ENCODE assay signal across 8 mouse cellular contexts in the genomic region with DNA sequence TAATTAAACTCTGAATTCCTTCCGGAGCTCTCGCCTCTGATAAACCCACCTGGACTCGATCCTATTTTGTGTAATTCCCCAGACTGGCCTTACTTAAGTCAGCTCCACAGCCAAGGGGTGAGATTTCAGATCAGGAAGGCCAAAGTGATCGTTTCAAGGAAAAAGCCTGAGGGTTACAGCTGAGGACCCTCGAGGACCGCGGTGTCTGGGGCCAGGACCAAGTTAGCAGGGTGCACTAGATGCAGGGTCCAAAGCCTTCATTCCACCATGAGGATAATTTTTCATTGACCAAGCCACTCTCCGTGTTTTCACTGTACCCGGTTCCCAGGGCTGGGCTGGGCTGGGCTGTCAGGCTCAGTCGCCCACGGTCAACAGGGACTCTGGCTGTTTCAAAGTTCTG. TPM values are rescaled to one million over a fixed set of nuclear protein-coding genes. Genes with fewer than 3 reads are reported as not detected.
A peak's percentile ranks its signal among the peaks of the same experiment; 100 is the strongest.
DNase-seq lines count a peak whose midpoint lies in the region; ATAC-seq and TF ChIP-seq lines count a peak whose summit lies in the region.

No protein-coding gene starts in this region.

- under 1% methylated on average over 11 of the region's 11 CpGs for WGBS in forebrain, embryonic 14.5 days
- WGBS in heart, postnatal 0 days, result under 1% methylated on average over 11 of the region's 11 CpGs
- 2% methylated on average over 11 of the region's 11 CpGs for WGBS in liver, embryonic 14.5 days (ENCODE audit: insufficient replicate concordance)
- whole genome bisulfite sequencing in neural tube, embryonic 12.5 days, result under 1% methylated on average over 11 of the region's 11 CpGs

- H3K4me3 ChIP-seq in forebrain, embryonic 14.5 days (ENCODE audit: low read depth, low read length), result peak overlapping the region; percentile 80
- H3K4me3 ChIP-seq in heart, postnatal 0 days (ENCODE audit: low read depth, low read length), result peak overlapping the region; percentile 91
- H3K4me3 ChIP-seq in liver, embryonic 14.5 days (ENCODE audit: insufficient read depth in 1 of 2, low read depth in 2 of 2, low read length in 2 of 2), result peak overlapping the region; percentile 77 to 80
- H3K4me3 ChIP-seq in neural tube, embryonic 12.5 days, result peak overlapping the region; percentile 80

- no peak for TF ChIP-seq EP300 in heart, postnatal 0 days (IDR thresholded peaks at IDR 0.05; ENCODE audit: low read depth)
- no peak for TF ChIP-seq EP300 in liver, embryonic 14.5 days (IDR thresholded peaks at IDR 0.05; ENCODE audit: low read depth)

- H3K4me1 ChIP-seq in forebrain, embryonic 14.5 days (ENCODE audit: control insufficient read depth, insufficient read depth, low read length), result peaks cover 18% of the 10 kb centered on the region; the same call in 1 of the 2 replicates
- H3K4me1 ChIP-seq in heart, postnatal 0 days (ENCODE audit: control insufficient read depth, insufficient read depth), result peaks cover 23% of the 10 kb centered on the region
- peaks cover 26 to 29% of the 10 kb centered on the region in 2 experiments for H3K4me1 ChIP-seq in liver, embryonic 14.5 days (replicated peaks; ENCODE audit: control insufficient read depth in 2 of 2, insufficient read depth in 2 of 2, low read length in 1 of 2)
- H3K4me1 ChIP-seq in neural tube, embryonic 12.5 days, result peaks cover 19% of the 10 kb centered on the region

- H3K9me3 ChIP-seq in forebrain, embryonic 14.5 days (replicated peaks; ENCODE audit: control insufficient read depth, low read length), result no peaks in the 10 kb centered on the region
- no peaks in the 10 kb centered on the region for H3K9me3 ChIP-seq in heart, postnatal 0 days (replicated peaks; ENCODE audit: control insufficient read depth, low read length)
- no peaks in the 10 kb centered on the region for H3K9me3 ChIP-seq in liver, embryonic 14.5 days (ENCODE audit: control insufficient read depth, low read length)
- H3K9me3 ChIP-seq in neural tube, embryonic 12.5 days, result no peaks in the 10 kb centered on the region

- no peaks in the 10 kb centered on the region for H3K27me3 ChIP-seq in forebrain, embryonic 14.5 days (replicated peaks; ENCODE audit: control insufficient read depth, insufficient read depth, low read length)
- no peaks in the 10 kb centered on the region for H3K27me3 ChIP-seq in heart, postnatal 0 days (ENCODE audit: control insufficient read depth, insufficient read depth, low read length)
- H3K27me3 ChIP-seq in liver, embryonic 14.5 days (ENCODE audit: control insufficient read depth, insufficient read depth, low read length), result peaks cover 5% of the 10 kb centered on the region; the same call in 1 of the 2 replicates
- no peaks in the 10 kb centered on the region for H3K27me3 ChIP-seq in neural tube, embryonic 12.5 days (replicated peaks)

- peak overlapping the region; percentile 82 for H3K9ac ChIP-seq in forebrain, embryonic 14.5 days (ENCODE audit: low read length)
- peak overlapping the region; percentile 95 for H3K9ac ChIP-seq in heart, postnatal 0 days (replicated peaks; ENCODE audit: low read depth, low read length)
- peak overlapping the region; percentile 72; the same call in 1 of the 2 replicates for H3K9ac ChIP-seq in liver, embryonic 14.5 days (replicated peaks)
- H3K9ac ChIP-seq in neural tube, embryonic 12.5 days, result peak overlapping the region; percentile 87

- H3K4me2 ChIP-seq in forebrain, embryonic 14.5 days (ENCODE audit: low read length), result peak overlapping the region; percentile 98
- H3K4me2 ChIP-seq in heart, postnatal 0 days (ENCODE audit: low read depth, low read length), result peak overlapping the region; percentile 83
- peak overlapping the region; percentile 68 for H3K4me2 ChIP-seq in liver, embryonic 14.5 days (ENCODE audit: low read depth)
- peak overlapping the region; percentile 91 for H3K4me2 ChIP-seq in neural tube, embryonic 12.5 days (replicated peaks)

- ATAC-seq in CD4-positive, CD25-positive, alpha-beta regulatory T cell, adult 4 months, result peak; percentile 24
- peak; percentile 42 for ATAC-seq in forebrain, embryonic 14.5 days
- peak; percentile 53 for ATAC-seq in heart, postnatal 0 days (ENCODE audit: insufficient read depth, low read depth)
- ATAC-seq in liver, embryonic 14.5 days (ENCODE audit: insufficient read depth), result peak; percentile 42
- peak; percentile 71 for ATAC-seq in neural tube, embryonic 12.5 days (ENCODE audit: low FRiP score, low read depth)

- DNase-seq in c-Kit-positive CD71-positive TER-119-negative erythroid progenitor cells, embryonic 14.5 days (ENCODE audit: low read depth), result peak; percentile 46
- peak; percentile 73 for DNase-seq in forebrain, embryonic 14.5 days (ENCODE audit: low spot score)
- peak; percentile 74 for DNase-seq in heart, postnatal 0 days (ENCODE audit: low spot score)
- DNase-seq in kidney, postnatal 25 days, result peak; percentile 84 to 90
- peak; percentile 49 to 61 (median 52) for DNase-seq in liver, embryonic 14.5 days (ENCODE audit: low read depth in 3 of 3, low spot score in 3 of 3)
- DNase-seq in thymus, adult 18-20 months, result peak; percentile 11 to 46

- H3K27ac ChIP-seq in forebrain, embryonic 14.5 days (ENCODE audit: low read depth, low read length), result no peak overlapping the region
- peak overlapping the region; percentile 96 for H3K27ac ChIP-seq in heart, postnatal 0 days (ENCODE audit: low read depth)
- H3K27ac ChIP-seq in liver, embryonic 14.5 days, result no peak overlapping the region
- no peak overlapping the region for H3K27ac ChIP-seq in neural tube, embryonic 12.5 days

- H3K36me3 ChIP-seq in forebrain, embryonic 14.5 days (ENCODE audit: control insufficient read depth, insufficient read depth, low read length), result no peaks in the 10 kb centered on the region
- no peaks in the 10 kb centered on the region for H3K36me3 ChIP-seq in heart, postnatal 0 days (replicated peaks; ENCODE audit: control insufficient read depth, insufficient read depth, low read length)
- H3K36me3 ChIP-seq in liver, embryonic 14.5 days (replicated peaks; ENCODE audit: control insufficient read depth, insufficient read depth, low read depth), result no peaks in the 10 kb centered on the region
- no peaks in the 10 kb centered on the region for H3K36me3 ChIP-seq in neural tube, embryonic 12.5 days

- no peak for TF ChIP-seq CTCF in heart, postnatal 0 days (IDR thresholded peaks at IDR 0.05; ENCODE audit: low read depth)
- TF ChIP-seq CTCF in liver, embryonic 14.5 days (IDR thresholded peaks at IDR 0.05; ENCODE audit: low read depth), result no peak

RNA-seq across cellular contexts. Expression of gene Prickle1, which starts 0.6 kb away (rescaled TPM):
- polyA plus RNA-seq in CD4-positive, CD25-positive, alpha-beta regulatory T cell, adult 4 months (2017; shearing (Covaris generic)), result 1 to 10 TPM; 1.5 TPM
- 11.0 and 15.6 TPM in 2 replicates for polyA plus RNA-seq in forebrain, embryonic 14.5 days (2014; fragmentation: Nextera tagmentation; extraction: Ambion mirVana)
- total RNA-seq in heart, postnatal 0 days (2014; rRNA removed; ENCODE audit: low replicate concordance), result 24.2 and 30.0 TPM in 2 replicates
- 21.0 and 23.3 TPM in 2 replicates for polyA plus RNA-seq in heart, postnatal 0 days (2015; fragmentation: Nextera tagmentation; extraction: Ambion mirVana)
- 1.2 and 1.5 TPM in 2 replicates for polyA plus RNA-seq in liver, embryonic 14.5 days (2012; rRNA removed)
- 3.2 and 3.5 TPM in 2 replicates for polyA plus RNA-seq in liver, embryonic 14.5 days (2014; fragmentation: Nextera tagmentation; extraction: Ambion mirVana)
- polyA plus RNA-seq in neural tube, embryonic 12.5 days (2016; fragmentation: Nextera tagmentation; extraction: Ambion mirVana), result 19.2 and 19.5 TPM in 2 replicates

Comparison
In these comparisons a context has a peak if more than half of its experiments do, and no peak if none do; other contexts are left out.
1. DNase-seq: peak in every context shown above with its lines; median percentile 87 in kidney, postnatal 25 days; 74 in heart, postnatal 0 days; 73 in forebrain, embryonic 14.5 days; 52 in liver, embryonic 14.5 days; 46 in c-Kit-positive CD71-positive TER-119-negative erythroid progenitor cells, embryonic 14.5 days; 28 in thymus, adult 18-20 months.